Mouse (Mus musculus): ENCODE measurements around the gene 4933406M09Rik. TPM values are rescaled to one million over a fixed set of nuclear protein-coding genes. Genes with fewer than 3 reads are reported as not detected.
A peak's percentile ranks its signal among the peaks of the same experiment; 100 is the strongest.

4933406M09Rik gene
- polyA plus RNA-seq, 1 experiment, result not detected

GRCm38 (mm10) chr1:134347791-134348190, 37.9 kb upstream of the 4933406M09Rik start:
- no peak for TF ChIP-seq CTCF (IDR thresholded peaks at IDR 0.05; ENCODE audit: borderline replicate concordance, extremely low read depth, insufficient read depth, insufficient read length)
- TF ChIP-seq POLR2A (IDR thresholded peaks at IDR 0.05; ENCODE audit: borderline replicate concordance, extremely low read depth, insufficient read depth, insufficient read length, poor library complexity, severe bottlenecking), result no peak
- no peak for DNase-seq (ENCODE audit: low read depth)

GRCm38 (mm10) chr1:134353326-134353725, 32.4 kb upstream of the 4933406M09Rik start:
- DNase-seq (ENCODE audit: low read depth), result no peak
- TF ChIP-seq POLR2A (IDR thresholded peaks at IDR 0.05; ENCODE audit: borderline replicate concordance, extremely low read depth, insufficient read depth, insufficient read length, poor library complexity, severe bottlenecking), result no peak
- no peak for TF ChIP-seq CTCF (IDR thresholded peaks at IDR 0.05; ENCODE audit: borderline replicate concordance, extremely low read depth, insufficient read depth, insufficient read length)

GRCm38 (mm10) chr1:134357461-134357860, 28.3 kb upstream of the 4933406M09Rik start:
- DNase-seq (ENCODE audit: low read depth), result no peak
- no peak for TF ChIP-seq POLR2A (IDR thresholded peaks at IDR 0.05; ENCODE audit: borderline replicate concordance, extremely low read depth, insufficient read depth, insufficient read length, poor library complexity, severe bottlenecking)
- TF ChIP-seq CTCF (IDR thresholded peaks at IDR 0.05; ENCODE audit: borderline replicate concordance, extremely low read depth, insufficient read depth, insufficient read length), result no peak

GRCm38 (mm10) chr1:134360656-134361055, 25.1 kb upstream of the 4933406M09Rik start:
- DNase-seq (ENCODE audit: low read depth), result no peak
- no peak for TF ChIP-seq POLR2A (IDR thresholded peaks at IDR 0.05; ENCODE audit: borderline replicate concordance, extremely low read depth, insufficient read depth, insufficient read length, poor library complexity, severe bottlenecking)
- TF ChIP-seq CTCF (IDR thresholded peaks at IDR 0.05; ENCODE audit: borderline replicate concordance, extremely low read depth, insufficient read depth, insufficient read length), result no peak

GRCm38 (mm10) chr1:134361195-134361856, 24.4 kb upstream of the 4933406M09Rik start:
- no peak for DNase-seq (ENCODE audit: low read depth)
- TF ChIP-seq CTCF (IDR thresholded peaks at IDR 0.05; ENCODE audit: borderline replicate concordance, extremely low read depth, insufficient read depth, insufficient read length) (no peak), POLR2A (IDR thresholded peaks at IDR 0.05; ENCODE audit: borderline replicate concordance, extremely low read depth, insufficient read depth, insufficient read length, poor library complexity, severe bottlenecking) (no peak)

GRCm38 (mm10) chr1:134361857-134362212, 23.9 kb upstream of the 4933406M09Rik start, which contains the start of gene Tmem183a:
Gene Tmem183a (minus strand): TSS chr1:134361979.
- DNase-seq (ENCODE audit: low read depth), result peak; percentile 98
- TF ChIP-seq POLR2A (IDR thresholded peaks at IDR 0.05; ENCODE audit: borderline replicate concordance, extremely low read depth, insufficient read depth, insufficient read length, poor library complexity, severe bottlenecking) (peak; percentile 96), CTCF (IDR thresholded peaks at IDR 0.05; ENCODE audit: borderline replicate concordance, extremely low read depth, insufficient read depth, insufficient read length) (no peak)

GRCm38 (mm10) chr1:134363194-134363593, 22.5 kb upstream of the 4933406M09Rik start:
- TF ChIP-seq POLR2A (IDR thresholded peaks at IDR 0.05; ENCODE audit: borderline replicate concordance, extremely low read depth, insufficient read depth, insufficient read length, poor library complexity, severe bottlenecking) (no peak), CTCF (IDR thresholded peaks at IDR 0.05; ENCODE audit: borderline replicate concordance, extremely low read depth, insufficient read depth, insufficient read length) (no peak)
- no peak for DNase-seq (ENCODE audit: low read depth)

- no peak for TF ChIP-seq CTCF (IDR thresholded peaks at IDR 0.05; ENCODE audit: borderline replicate concordance, extremely low read depth, insufficient read depth, insufficient read length)
- TF ChIP-seq POLR2A (IDR thresholded peaks at IDR 0.05; ENCODE audit: borderline replicate concordance, extremely low read depth, insufficient read depth, insufficient read length, poor library complexity, severe bottlenecking), result no peak
- DNase-seq (ENCODE audit: low read depth), result no peak
Measured at GRCm38 (mm10) chr1:134365491-134365890, 20.2 kb upstream of the 4933406M09Rik start.

GRCm38 (mm10) chr1:134368777-134369337, 16.9 kb upstream of the 4933406M09Rik start:
- peak; percentile 68 for DNase-seq (ENCODE audit: low read depth)
- TF ChIP-seq POLR2A (IDR thresholded peaks at IDR 0.05; ENCODE audit: borderline replicate concordance, extremely low read depth, insufficient read depth, insufficient read length, poor library complexity, severe bottlenecking) (no peak), CTCF (IDR thresholded peaks at IDR 0.05; ENCODE audit: borderline replicate concordance, extremely low read depth, insufficient read depth, insufficient read length) (peak; percentile 36; the same call in 1 of the 2 replicates)

GRCm38 (mm10) chr1:134374124-134374523, 11.6 kb upstream of the 4933406M09Rik start:
- TF ChIP-seq CTCF (IDR thresholded peaks at IDR 0.05; ENCODE audit: borderline replicate concordance, extremely low read depth, insufficient read depth, insufficient read length) (no peak), POLR2A (IDR thresholded peaks at IDR 0.05; ENCODE audit: borderline replicate concordance, extremely low read depth, insufficient read depth, insufficient read length, poor library complexity, severe bottlenecking) (no peak)
- DNase-seq (ENCODE audit: low read depth), result no peak

GRCm38 (mm10) chr1:134381051-134381450, 4.7 kb upstream of the 4933406M09Rik start:
- TF ChIP-seq CTCF (IDR thresholded peaks at IDR 0.05; ENCODE audit: borderline replicate concordance, extremely low read depth, insufficient read depth, insufficient read length) (no peak), POLR2A (IDR thresholded peaks at IDR 0.05; ENCODE audit: borderline replicate concordance, extremely low read depth, insufficient read depth, insufficient read length, poor library complexity, severe bottlenecking) (no peak)
- DNase-seq (ENCODE audit: low read depth), result no peak
